Mouse (Mus musculus): ENCODE data around the gene Tomm22.
A peak's percentile ranks its signal among the peaks of the same experiment; 100 is the strongest.
"Not testable (repeated sequence)": the region's sequence is repeated elsewhere in the genome, so short reads cannot be mapped to it uniquely, and the experiment has no call there.

The Tomm22 gene

GRCm38 (mm10) chr15:79670249-79670971 is at the start of gene Tomm22:
TSS of gene Tomm22 (plus strand) at chr15:79670861.
- DNase-seq (ENCODE audit: low spot score in 2 of 2) = peak; percentile 77 to 92

DNA sequence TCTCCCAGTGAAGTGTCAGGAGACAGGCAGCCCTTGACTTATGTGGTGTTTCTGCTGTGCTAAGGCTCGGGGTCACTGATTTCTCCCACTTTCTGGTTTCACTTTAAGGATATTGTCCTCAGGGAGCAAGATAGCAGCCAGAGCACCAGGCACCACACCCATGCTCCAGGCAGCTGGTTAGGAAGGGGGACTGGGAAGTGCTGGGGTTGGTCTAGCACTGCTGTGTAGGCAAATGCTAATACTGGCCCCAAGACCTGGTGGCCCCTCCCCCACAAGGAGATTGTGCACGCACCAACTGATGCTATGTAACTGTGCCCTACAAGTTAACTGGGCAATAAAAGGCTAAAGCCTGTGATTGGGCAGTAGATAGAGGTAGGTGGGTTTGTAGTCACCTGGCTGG is 40.2 kb upstream of the Tomm22 start:
- no peak for DNase-seq (ENCODE audit: low spot score in 2 of 2)

GRCm38 (mm10) chr15:79641135-79641817 is 29.4 kb upstream of the Tomm22 start:
- DNase-seq (ENCODE audit: low spot score in 2 of 2) = no peak

GRCm38 (mm10) chr15:79645483-79645882 is 25.2 kb upstream of the Tomm22 start:
- DNase-seq (ENCODE audit: low spot score in 2 of 2) = no peak

- no peak for DNase-seq (ENCODE audit: low spot score in 2 of 2)
These were observed 22.5 kb upstream of the Tomm22 start for GRCm38 (mm10) chr15:79648130-79648529.

- peak; percentile 40 to 77 for DNase-seq (ENCODE audit: low spot score in 2 of 2)
These were observed 20.1 kb upstream of the Tomm22 start for GRCm38 (mm10) chr15:79650569-79650968.

- DNase-seq (ENCODE audit: low spot score in 2 of 2) = peak in 1 of 2 experiments; percentile 52
These were observed 19.2 kb upstream of the Tomm22 start for GRCm38 (mm10) chr15:79651481-79651880.

GRCm38 (mm10) chr15:79656451-79656850 is 14.2 kb upstream of the Tomm22 start:
- no peak for DNase-seq (ENCODE audit: low spot score in 2 of 2)

GRCm38 (mm10) chr15:79657837-79658530 is 12.7 kb upstream of the Tomm22 start:
- peak; percentile 92 to 94 for DNase-seq (ENCODE audit: low spot score in 2 of 2)

DNA sequence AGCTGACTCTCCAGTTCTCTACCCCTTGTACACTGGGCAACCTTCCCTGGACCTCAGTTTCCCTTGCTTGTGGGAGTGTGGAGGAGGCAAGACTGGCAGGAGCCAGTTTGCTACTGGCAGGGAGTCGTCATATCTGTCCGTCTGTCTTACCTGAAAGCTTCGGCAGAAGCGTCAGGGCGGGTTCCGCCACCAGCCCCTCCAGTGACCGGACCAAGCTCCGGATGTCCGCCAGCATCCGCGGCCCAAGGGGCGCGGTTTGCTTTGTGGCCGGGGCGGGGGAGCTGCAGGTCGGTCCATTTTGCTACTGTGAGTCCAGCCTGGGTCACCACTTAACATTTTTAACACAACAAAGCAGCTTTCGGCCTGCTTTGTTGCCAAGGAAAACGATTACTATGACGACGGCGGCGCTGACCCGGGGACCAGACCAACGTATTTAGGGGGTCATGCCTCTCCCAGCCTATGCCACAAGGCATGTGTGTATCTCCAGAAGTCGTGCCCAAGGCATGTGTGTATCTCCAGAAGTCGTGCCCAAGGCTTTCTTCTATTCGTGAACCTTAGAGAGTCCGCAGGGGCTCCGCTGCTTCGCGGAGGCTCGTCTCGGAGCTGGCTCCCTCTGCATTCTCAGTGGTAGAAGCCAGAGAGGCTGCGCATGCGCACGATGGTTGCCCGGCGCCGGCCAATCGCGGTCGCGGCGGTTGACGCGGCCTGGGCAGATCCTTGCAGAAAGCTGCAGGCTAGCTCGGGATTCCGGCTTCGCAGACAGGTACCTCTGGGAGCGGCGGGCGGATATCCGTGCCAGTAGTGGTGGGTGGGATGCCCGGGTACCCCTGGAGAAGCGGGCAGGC is 11.9 kb upstream of the Tomm22 start, which contains the start of the genes Fam227a and Cby1:
Fam227a (minus strand) TSS at position 426 of the 845 bp plus-strand sequence.
Cby1 (plus strand) TSS at position 669 of the 845 bp plus-strand sequence.
- DNase-seq (ENCODE audit: low spot score in 2 of 2) = peak; percentile 95 to 96

- DNase-seq (ENCODE audit: low spot score in 2 of 2) = peak; percentile 50 to 81
These were observed 8.8 kb upstream of the Tomm22 start for GRCm38 (mm10) chr15:79661852-79662251.

GRCm38 (mm10) chr15:79664666-79665065 is 6.0 kb upstream of the Tomm22 start:
- no peak for DNase-seq (ENCODE audit: low spot score in 2 of 2)

- no peak for DNase-seq (ENCODE audit: low spot score in 2 of 2)
These were observed 1.5 kb upstream of the Tomm22 start for GRCm38 (mm10) chr15:79669195-79669594.

DNA sequence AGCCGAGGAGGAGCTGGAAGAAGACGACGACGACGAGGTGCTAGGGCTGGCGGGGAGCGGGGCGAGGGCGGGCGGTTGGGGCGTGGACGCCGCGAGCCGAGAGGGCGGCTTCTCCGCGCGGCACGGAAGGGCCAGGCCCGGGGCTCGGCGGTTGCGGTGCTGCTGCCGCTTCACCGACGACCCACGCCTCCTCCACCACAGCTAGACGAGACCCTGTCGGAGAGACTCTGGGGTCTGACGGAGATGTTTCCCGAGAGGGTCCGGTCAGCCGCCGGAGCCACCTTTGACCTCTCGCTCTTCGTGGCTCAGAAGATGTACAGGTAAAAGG is 275 bp downstream of the Tomm22 start:
- DNase-seq (ENCODE audit: low spot score in 2 of 2) = peak in 1 of 2 experiments; percentile 35

- not testable (repeated sequence) for DNase-seq (ENCODE audit: low spot score in 2 of 2)
These were observed 1.2 kb downstream of the Tomm22 start for GRCm38 (mm10) chr15:79671828-79672348.

DNA sequence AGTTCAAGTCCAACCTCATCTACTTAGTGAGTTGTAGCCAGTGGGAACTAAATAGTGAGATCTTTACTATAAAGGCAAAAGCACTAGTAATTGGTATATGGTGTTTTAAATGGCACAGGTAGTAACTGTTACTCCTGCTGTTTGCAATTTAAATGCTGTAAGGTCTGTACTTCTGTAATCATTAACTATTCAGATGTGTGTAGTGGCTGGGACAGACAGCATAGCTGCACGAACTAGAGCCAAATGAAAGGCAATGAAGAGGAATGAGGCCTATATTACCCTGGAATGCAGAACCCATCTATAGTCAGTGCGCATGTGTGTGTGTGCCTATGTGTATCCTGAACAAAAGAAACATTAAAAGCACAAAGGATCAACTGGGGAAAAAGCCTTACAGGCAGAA is 7.3 kb downstream of the Tomm22 start:
- DNase-seq (ENCODE audit: low spot score in 2 of 2) = no peak

- no peak for DNase-seq (ENCODE audit: low spot score in 2 of 2)
These were observed 11.3 kb downstream of the Tomm22 start for GRCm38 (mm10) chr15:79681973-79682372.

DNA sequence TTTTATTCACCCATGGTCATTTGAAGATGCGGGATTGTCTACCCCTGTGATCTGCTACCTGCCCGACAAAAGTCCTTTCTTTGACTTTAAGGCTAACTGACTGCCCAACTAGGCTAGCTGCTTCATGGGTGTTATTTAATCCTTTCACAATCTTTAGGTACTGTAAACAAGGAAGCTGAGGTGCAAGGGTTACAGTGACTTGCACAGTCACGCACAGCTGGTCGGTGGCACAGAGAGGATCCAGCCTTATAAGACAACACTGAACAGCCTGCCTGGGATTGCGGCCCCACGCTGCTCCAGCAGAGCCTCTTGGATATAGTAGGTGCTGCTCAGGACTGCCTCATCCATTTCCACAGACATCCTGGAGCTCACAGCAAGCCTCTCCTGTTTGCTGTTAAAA is 12.5 kb downstream of the Tomm22 start:
- DNase-seq (ENCODE audit: low spot score in 2 of 2) = no peak

DNA sequence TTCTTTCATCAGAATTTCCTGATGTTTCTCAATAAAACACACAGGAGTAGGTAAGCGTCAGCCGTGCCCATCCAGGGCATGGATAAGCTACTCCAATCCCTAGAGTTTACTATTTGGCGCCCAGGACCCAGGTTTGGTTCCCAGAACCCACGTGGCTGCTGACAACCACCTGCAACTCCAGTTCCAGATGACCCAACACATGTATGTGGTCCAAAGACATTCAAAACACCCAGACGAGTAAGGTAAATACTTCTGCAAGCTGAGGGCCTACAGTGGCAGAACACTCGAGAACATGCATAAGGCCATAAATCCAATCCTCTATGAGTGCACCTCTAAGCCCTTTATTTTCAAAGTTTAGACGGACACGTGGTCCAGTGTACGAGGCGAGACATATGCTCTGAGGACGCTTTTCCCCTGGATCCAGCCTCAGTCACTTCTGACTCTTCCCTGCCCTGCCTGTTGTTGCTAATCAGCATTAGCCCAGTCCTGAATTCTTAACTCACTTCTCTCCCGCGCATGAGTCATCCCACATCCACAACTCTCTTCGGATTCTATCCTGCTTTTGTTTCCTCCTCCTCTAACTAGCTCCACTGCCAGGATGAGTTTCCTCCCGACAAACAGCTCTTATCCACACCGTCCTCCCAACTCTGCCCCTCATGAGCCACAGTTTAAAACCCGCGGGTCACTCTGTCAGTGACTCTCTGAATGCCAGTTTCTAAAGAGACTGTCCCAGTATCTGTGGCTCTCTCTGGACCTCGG is 13.2 kb downstream of the Tomm22 start:
- no peak for DNase-seq (ENCODE audit: low spot score in 2 of 2)

DNA sequence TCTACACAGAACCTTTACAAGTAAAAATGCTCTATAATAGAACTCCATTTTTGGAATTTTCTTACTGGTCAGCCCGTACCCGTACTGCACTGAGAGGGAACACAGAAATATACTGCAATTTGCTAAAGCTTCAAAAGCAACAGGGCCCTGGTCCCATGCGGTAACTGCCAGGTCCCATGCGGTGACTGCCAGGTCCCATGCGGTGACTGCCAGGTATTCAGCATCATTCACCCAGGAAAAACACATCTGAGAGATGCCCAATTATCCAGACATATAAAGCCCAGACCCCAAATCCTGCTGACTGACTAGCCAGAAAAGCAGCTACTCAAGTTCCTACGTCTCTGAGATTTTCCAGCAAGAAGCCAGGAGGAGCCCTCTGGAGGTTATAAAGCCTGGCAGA is 14.0 kb downstream of the Tomm22 start:
- no peak for DNase-seq (ENCODE audit: low spot score in 2 of 2)

All from spleen, postnatal 10 days (tissue).